Mouse (Mus musculus): ENCODE measurements around the gene Gm45717. TPM values are rescaled to one million over a fixed set of nuclear protein-coding genes. Genes with fewer than 3 reads are reported as not detected.

Gm45717 gene
- total RNA-seq, 2 experiments from 2014 or later: not detected

DNA sequence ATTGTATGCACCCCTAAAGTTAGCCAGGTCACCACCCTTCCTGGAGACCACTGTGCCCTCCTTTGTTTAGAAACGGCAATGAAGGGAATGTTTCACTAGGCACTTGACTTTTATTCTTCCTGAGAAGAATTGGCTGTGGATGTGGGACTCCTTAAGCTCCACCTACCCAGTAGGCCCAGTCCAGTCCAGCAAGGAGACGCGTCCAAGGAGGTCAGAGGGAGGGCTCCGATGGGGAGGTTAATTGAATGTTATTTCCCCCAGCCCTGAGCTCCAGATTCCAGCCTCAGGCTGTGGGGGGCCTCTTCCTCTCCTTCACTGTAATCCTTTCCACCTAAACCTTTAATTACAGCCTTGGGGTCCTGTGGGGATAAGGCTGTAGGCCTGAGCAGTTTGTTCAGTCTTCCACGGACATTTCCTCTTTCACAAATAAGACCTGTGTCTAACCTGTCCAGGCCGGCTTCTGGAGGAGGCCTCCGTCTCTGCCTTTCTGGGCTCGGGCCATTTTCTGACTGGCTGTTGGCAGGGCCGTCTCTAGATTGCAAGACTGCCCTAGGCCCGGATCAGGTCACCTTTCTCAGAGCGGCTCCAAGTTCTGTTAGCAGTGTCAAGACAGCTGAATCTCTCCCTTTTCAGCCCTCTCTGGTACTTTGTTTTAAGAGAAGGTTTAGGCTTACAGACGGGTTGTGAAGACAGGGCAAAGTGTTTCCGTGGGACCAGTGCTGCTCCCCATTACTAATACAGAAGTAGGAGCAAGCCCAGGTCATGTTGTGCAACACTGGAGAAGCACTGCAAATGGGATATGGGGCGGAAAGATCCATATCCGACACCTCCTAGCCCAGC lies 53.5 kb downstream of the Gm45717 start:
- no peak for DNase-seq

DNA sequence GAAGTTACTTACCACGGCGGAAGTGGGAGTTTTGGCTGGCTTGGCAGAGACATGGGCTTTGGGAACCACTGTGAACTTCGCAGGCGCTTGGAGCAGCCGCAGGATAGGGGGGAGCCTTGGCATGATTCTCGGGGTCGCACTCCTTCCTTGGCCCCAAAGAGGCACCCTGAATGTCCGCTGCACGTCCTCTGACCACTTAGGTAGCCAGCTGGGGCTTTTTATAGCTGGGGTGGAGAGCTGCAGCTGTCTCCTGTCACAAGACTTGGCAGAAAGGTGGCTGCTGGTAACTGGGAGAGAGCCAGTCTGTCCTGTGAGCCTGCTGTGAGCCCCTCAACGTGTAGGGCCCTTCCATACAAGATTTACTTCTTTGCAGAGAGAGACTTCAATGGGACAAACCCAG lies 55.5 kb downstream of the Gm45717 start, which contains the start of gene Cox8b:
Cox8b (minus strand) TSS at position 227 of the 400 bp plus-strand sequence.
- no peak for DNase-seq

Other genes starting within 250 kb of the Gm45717 start
- not detected for gene Cyp2e1, start 192.2 kb downstream of the Gm45717 start, total RNA-seq (2021)
- under 1 TPM in 1 of 2 experiments, not detected in 1; 0.40 TPM for gene Syce1, start 168.1 kb downstream of the Gm45717 start, total RNA-seq (2021)
- 10 to 100 TPM; 12.3 to 13.3 TPM for gene Zfp941, start 133.8 kb downstream of the Gm45717 start, total RNA-seq (2021)
- 1 to 10 TPM; 1.8 to 2.9 TPM for gene Urah, start 120.9 kb downstream of the Gm45717 start, total RNA-seq (2021)
- not detected for gene Scgb1c1, start 110.4 kb downstream of the Gm45717 start, total RNA-seq (2021)
- not detected for gene Odf3, start 108.1 kb downstream of the Gm45717 start, total RNA-seq (2021)
- not detected for gene Gm45785, start 99.6 kb downstream of the Gm45717 start, total RNA-seq (2021)
- gene Ric8a, start 99.0 kb downstream of the Gm45717 start, total RNA-seq (2021): 10 to 100 TPM; 76.8 to 83.7 TPM
- 10 to 100 TPM; 27.2 to 28.1 TPM for gene Bet1l, start 98.4 kb downstream of the Gm45717 start, total RNA-seq (2021)
- 100 to 1,000 TPM; 113 to 119 TPM for gene Psmd13, start 74.0 kb downstream of the Gm45717 start, total RNA-seq (2021)
- 10 to 100 TPM; 64.6 to 71.8 TPM for gene Sirt3, start 73.6 kb downstream of the Gm45717 start, total RNA-seq (2021)
- gene Cox8b, start 55.5 kb downstream of the Gm45717 start, total RNA-seq (2021): 1 to 10 TPM; 1.2 to 1.3 TPM
- gene Nlrp6, start 35.0 kb downstream of the Gm45717 start, total RNA-seq (2021): under 1 TPM; 0.30 to 0.35 TPM
- 1 to 10 TPM; 3.9 to 4.0 TPM for gene Pgghg, start 14.5 kb downstream of the Gm45717 start, total RNA-seq (2021)
- not detected for gene Ifitm5, start 5.6 kb downstream of the Gm45717 start, total RNA-seq (2021)
- 10 to 100 TPM in 1 of 2 experiments, 1 to 10 TPM in 1; 8.4 to 14.1 TPM for gene Ifitm2, start 50 bp upstream of the Gm45717 start, total RNA-seq (2021)
- gene Ifitm1, start 11.3 kb upstream of the Gm45717 start, total RNA-seq (2021): 1 to 10 TPM; 1.6 to 3.8 TPM
- gene Ifitm3, start 54.8 kb upstream of the Gm45717 start, total RNA-seq (2021): 10 to 100 TPM; 11.1 to 11.4 TPM
- under 1 TPM in 1 of 2 experiments, not detected in 1; 0.63 TPM for gene Ifitm6, start 62.0 kb upstream of the Gm45717 start, total RNA-seq (2021)
- not detected for gene Gm17387, start 73.2 kb upstream of the Gm45717 start, total RNA-seq (2021)
- 10 to 100 TPM; 92.2 to 92.3 TPM for gene B4galnt4, start 105.2 kb upstream of the Gm45717 start, total RNA-seq (2021)
- not detected for gene Pkp3, start 122.3 kb upstream of the Gm45717 start, total RNA-seq (2021)
- gene Sigirr, start 144.6 kb upstream of the Gm45717 start, total RNA-seq (2021): 1 to 10 TPM; 1.7 to 2.4 TPM
- gene Ano9, start 161.9 kb upstream of the Gm45717 start, total RNA-seq (2021): not detected
- 10 to 100 TPM; 48.5 to 64.9 TPM for gene Ptdss2, start 166.4 kb upstream of the Gm45717 start, total RNA-seq (2021)
- 10 to 100 TPM; 36.1 to 40.2 TPM for gene Rnh1, start 216.9 kb upstream of the Gm45717 start, total RNA-seq (2021)
- gene Hras, start 238.1 kb upstream of the Gm45717 start, total RNA-seq (2021): 100 to 1,000 TPM; 209 to 213 TPM
- 1 to 10 TPM; 4.5 to 5.9 TPM for gene Lrrc56, start 238.2 kb upstream of the Gm45717 start, total RNA-seq (2021)